Mouse (Mus musculus) cerebellum, postnatal 14 days (tissue): Measurements from ENCODE around the gene Tmem72.

ENCODE experiments used
- DNase-seq, 2 experiments: peaks; one replicate each; pipeline ENCODE4 v3.0.0; 2021; ENCODE audit warnings: mixed read lengths in 2 of 2

The Tmem72 gene

GRCm38 (mm10) chr6:116644335-116644734, 72.4 kb downstream of the Tmem72 start:
- no peak for DNase-seq

- no peak for DNase-seq
Measured at GRCm38 (mm10) chr6:116643881-116644280, 72.8 kb downstream of the Tmem72 start.

GRCm38 (mm10) chr6:116642942-116643341, 73.8 kb downstream of the Tmem72 start:
- DNase-seq, result no peak

DNA sequence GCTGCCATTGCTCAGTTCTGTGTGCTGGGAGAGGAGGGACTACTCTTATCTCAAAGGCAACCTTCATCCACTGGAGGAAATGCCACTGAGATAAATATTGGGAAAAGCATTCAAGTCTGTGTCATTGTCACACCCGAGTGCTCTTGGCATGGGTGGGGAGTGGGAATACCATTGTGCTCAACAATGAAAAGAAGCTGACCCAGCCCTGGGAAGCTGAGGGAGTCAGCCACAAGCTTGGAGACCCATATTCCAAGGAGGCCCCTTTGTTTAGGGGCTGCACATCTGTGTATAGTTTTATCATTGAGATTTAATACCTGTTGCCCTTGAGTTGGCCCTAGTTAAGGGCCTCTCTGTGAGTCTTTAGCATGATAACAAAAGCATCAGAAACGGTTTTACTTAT, 77.0 kb downstream of the Tmem72 start:
- DNase-seq, result no peak

- DNase-seq, result no peak
Measured at GRCm38 (mm10) chr6:116638871-116639270, 77.8 kb downstream of the Tmem72 start.

DNA sequence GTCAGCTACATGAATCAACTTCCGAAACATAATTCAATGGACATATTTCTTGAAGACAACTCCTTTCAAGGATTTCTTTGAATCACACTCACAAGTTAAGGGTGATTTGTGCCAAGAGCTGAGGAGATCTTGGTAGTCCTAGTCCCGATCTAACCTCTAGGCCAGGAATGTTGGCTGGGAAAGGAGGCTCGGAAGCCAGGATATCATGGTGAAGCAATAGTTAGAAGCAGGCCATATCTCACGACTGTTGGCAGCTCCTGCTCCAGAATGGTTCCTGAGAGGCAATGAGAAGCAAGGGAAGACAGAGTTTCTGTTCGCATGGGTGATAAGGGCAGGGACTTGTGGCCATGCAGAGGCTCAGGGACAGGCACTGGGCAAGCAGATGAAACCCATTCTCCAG, 79.2 kb downstream of the Tmem72 start:
- no peak for DNase-seq

GRCm38 (mm10) chr6:116636581-116637235, 80.0 kb downstream of the Tmem72 start:
- no peak for DNase-seq

DNA sequence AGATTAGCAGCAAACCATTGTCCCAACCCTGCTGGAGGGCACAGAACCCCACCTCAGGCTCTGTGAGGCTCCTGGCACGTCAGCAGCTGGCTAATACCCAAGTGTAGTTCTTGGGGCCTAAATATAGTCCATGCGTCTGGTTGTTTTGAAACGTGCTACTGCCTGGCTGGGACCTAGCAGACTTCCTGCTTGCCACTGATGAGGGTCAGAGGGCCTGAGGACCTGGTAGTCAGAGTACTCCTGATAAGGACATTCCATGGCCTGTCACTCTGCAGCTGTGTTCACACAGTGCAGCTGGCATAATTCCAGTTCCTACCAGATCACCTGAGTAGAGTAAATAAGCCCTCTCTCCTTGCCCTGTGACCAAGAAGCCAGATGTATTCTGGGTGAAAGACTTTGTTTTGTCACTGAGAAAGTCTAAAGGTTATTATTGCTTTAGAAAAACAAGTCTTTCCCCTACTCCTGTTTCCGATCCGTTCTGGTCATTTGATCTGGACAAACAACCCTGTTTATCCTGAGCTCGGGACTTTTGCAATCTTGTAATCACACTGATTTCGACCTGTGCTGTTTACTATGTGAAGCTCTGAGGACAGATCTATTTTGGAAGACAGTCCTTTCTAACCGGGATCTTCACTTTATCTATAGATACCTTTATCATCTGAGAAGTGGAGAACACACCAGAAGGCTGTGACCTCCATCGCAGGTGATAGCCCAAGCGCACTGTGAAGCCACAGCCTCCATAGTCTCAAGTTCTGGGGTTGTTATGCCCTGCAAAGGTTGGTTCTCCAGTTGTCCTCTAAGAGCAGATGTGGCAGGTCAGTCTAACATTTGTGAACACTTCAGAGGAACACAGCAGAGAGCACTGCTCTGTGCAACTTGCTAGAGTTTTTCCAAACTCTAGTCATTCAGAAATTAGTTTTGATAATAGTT, 81.2 kb downstream of the Tmem72 start:
- peak in 1 of 2 experiments; percentile 31 for DNase-seq

- no peak for DNase-seq
Measured at GRCm38 (mm10) chr6:116633741-116634695, 82.7 kb downstream of the Tmem72 start.

GRCm38 (mm10) chr6:116632129-116632528, 84.6 kb downstream of the Tmem72 start:
- DNase-seq, result peak; percentile 85 to 89

DNA sequence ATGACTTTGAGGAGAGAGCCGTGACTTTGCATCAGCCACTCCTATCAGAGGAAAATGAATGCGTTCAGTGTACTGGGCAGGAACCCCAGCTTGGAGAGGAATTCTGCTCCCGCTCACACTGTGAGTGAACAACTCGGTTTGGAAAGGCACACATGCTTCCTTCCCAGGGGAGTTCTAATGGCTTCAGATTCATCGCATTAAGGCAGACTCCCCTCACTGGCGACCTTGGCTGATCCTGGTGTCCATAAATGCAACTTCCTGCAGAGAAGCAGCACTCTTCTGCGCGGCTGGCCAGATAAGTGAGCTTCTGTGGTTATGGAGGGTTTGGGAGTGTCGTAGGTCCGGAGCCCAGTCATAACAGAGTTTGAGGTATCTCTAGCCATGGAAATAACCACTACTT, 86.9 kb downstream of the Tmem72 start:
- DNase-seq, result no peak
